Mouse (Mus musculus): ENCODE data around the gene Zfp729a.

- TF ChIP-seq CTCF (IDR thresholded peaks at IDR 0.05; ENCODE audit: borderline replicate concordance, insufficient read depth, low read depth, low read length) (no peak), POLR2A (IDR thresholded peaks at IDR 0.05; ENCODE audit: borderline replicate concordance, insufficient read depth, low read length) (no peak)
Observed at GRCm38 (mm10) chr13:67674902-67675301, 37.3 kb upstream of the Zfp729a start.

All from cerebellum, adult 2 months (tissue).